Mouse (Mus musculus): Measurements from ENCODE around the gene Olfr1497.
"Not testable (repeated sequence)": the region's sequence is repeated elsewhere in the genome, so short reads cannot be mapped to it uniquely, and the experiment has no call there.

The Olfr1497 gene

GRCm38 (mm10) chr19:13798102-13798501, at the start of gene Olfr1497:
Olfr1497 (minus strand) TSS chr19:13798202.
- DNase-seq (ENCODE audit: low read depth): no peak

- no peak for DNase-seq (ENCODE audit: low read depth)
Observed at GRCm38 (mm10) chr19:13830388-13830787, 32.4 kb upstream of the Olfr1497 start, which contains the start of gene Olfr1500. Olfr1500 (minus strand) TSS chr19:13830488.

DNA sequence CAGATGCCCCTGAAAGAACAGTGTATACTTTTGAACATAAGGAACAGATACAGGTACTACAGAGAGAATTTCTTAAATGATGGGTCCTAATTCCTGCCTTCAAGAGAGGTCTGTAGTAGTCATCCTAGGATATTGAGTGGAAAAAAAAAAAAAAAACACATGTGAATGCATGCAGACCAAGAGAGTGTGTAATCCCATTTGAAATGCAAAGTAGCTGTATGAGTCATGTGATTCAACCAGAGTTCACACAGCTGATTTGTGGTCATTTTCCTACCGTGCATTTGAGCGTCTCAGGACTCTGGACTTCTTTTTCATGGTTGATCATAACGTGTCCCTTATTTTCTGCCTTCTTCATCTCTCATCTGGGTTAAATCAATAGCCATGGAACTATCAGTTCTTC, 30.4 kb upstream of the Olfr1497 start:
- no peak for DNase-seq (ENCODE audit: low read depth)

DNA sequence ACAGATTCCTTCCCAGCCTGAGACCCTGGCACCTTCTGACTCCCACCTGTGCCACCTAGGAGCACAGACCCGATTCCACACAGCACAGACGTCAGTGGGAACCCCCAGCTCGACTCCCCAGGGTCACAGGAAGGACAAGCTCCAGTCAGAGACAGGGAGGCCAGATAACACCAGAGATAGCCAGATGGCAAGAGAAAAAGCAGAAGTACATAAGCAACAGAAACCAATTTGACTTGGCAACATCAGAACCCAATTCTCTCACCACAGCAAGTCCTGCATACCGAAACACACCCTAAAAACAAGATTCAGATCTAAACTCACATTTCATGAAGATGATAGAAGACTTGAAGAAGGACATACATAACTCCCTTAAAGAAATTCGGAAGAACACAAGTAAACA, 22.8 kb upstream of the Olfr1497 start:
- no peak for DNase-seq (ENCODE audit: low read depth)

DNA sequence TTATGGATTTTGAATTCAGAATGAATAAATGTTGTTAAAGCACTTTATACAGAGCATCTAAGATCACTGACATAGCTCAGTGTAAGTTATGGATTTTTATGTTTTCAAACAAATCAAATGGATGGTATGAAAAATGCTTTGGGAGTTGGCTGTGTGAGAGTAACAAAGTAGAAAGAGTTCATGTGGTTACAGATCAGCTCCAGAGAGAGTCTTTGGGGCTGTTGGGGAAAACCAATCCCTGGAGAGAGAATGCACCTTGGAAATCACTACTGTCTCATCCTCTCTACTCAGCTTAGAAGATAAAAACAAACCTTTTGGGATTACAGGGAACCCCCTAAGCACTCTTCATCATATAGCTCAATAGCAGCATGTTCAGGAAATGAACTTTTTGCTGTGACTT, 21.3 kb upstream of the Olfr1497 start, which contains the start of gene Olfr1499:
Gene Olfr1499, minus strand, starts transcription at position 101 of the 400 bp plus-strand sequence.
- no peak for DNase-seq (ENCODE audit: low read depth)

GRCm38 (mm10) chr19:13818827-13819226, 20.8 kb upstream of the Olfr1497 start:
- no peak for DNase-seq (ENCODE audit: low read depth)

GRCm38 (mm10) chr19:13812823-13813222, 14.8 kb upstream of the Olfr1497 start:
- no peak for DNase-seq (ENCODE audit: low read depth)

GRCm38 (mm10) chr19:13805486-13805885, 7.5 kb upstream of the Olfr1497 start:
- DNase-seq (ENCODE audit: low read depth): not testable (repeated sequence)

- DNase-seq (ENCODE audit: low read depth): no peak
Observed at GRCm38 (mm10) chr19:13777578-13777977, 20.4 kb downstream of the Olfr1497 start, which contains the start of gene Olfr1496. Olfr1496 (plus strand) TSS chr19:13777878.

DNA sequence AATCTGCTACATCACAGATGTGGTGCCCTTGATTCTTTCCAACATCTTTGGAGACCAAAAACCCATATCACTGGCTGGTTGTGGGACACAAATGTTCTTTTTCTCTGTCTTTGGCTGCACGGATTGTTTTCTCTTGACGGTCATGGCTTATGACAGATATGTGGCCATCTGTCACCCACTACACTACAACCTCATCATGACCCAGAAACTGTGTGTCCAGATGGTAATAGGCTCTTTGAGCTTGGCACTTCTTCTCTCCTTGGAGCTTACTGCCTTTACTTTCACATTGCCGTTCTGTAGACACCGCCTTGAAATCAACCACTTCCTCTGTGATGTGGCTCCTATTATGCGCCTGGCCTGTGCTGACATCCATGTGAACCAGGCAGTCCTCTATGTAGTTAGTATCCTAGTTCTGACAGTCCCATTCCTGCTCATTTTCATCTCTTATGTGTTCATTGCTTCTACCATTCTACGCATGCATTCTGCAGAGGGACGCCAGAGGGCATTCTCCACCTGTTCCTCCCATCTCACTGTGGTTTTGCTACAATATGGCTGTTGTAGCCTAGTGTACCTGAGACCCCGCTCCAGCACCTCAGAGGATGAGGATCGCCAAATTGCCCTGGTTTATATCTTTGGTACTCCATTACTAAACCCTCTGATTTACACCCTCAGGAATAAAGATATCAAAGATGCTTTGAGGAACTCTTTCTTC, 29.3 kb downstream of the Olfr1497 start:
- no peak for DNase-seq (ENCODE audit: low read depth)

DNA sequence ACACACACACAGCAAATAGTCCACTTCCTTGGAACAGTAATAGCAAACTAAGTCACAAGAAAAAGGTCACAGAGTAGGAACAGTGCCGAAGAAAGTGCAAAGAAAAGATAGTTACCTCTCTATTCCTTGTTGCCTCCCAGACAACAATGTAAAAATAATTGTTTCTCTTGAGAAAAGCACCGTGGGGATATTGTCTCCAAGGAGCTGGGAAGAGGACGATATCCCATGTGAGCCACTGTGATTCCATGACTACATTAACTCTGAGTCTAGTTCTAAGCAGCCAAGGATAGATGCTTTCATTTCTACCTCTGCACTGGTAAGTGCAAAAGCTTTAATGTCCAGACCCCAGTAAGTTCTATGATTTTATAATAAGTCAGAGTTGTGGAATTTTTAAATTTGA, 33.7 kb downstream of the Olfr1497 start, which contains the start of gene Olfr1495:
Gene Olfr1495, plus strand, starts transcription at position 301 of the 400 bp plus-strand sequence.
- DNase-seq (ENCODE audit: low read depth): no peak

- DNase-seq (ENCODE audit: low read depth): no peak
Observed at GRCm38 (mm10) chr19:13749366-13749765, 48.6 kb downstream of the Olfr1497 start.
